Mouse (Mus musculus): Measurements from ENCODE around the gene Magel2. TPM values are rescaled to one million over a fixed set of nuclear protein-coding genes. Genes with fewer than 3 reads are reported as not detected.
A peak's percentile ranks its signal among the peaks of the same experiment; 100 is the strongest.

Magel2 gene
- polyA plus RNA-seq, 1 experiment from 2014 or later: 14.1 TPM

DNA sequence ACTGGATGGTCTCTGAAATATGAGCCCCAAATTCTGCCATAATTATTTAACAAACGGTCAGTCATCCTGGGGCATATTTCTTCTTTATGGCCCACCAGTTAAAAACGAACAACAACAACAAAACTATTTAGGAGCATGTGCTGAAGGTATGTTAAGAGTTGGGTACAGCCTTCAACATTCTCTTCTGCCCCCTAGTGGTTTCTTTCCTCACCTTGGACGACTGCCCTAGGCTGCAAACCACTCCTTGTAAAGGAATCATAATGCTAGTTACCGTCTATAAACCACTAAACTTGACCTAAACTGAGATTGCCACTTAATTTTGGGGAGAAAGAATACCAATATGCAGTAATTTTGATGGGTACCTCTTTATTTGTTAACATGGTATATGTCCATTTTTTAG, 1.2 kb upstream of the Magel2 start:
- H3K4me2 ChIP-seq (ENCODE audit: low read length): no peak overlapping the region
- H3K4me3 ChIP-seq (replicated peaks; ENCODE audit: low read length): no peak overlapping the region
- H3K4me1 ChIP-seq (replicated peaks; ENCODE audit: control insufficient read depth, insufficient read depth, low read length): 0 out of 2 replicates have a peak, but pooled peaks cover 2% of the 10 kb centered on the region
- H3K27ac ChIP-seq (ENCODE audit: low read length): no peak overlapping the region
- no peak for ATAC-seq
- 0 out of 2 replicates have a peak, but pooled peaks cover 2% of the 10 kb centered on the region for H3K9me3 ChIP-seq (ENCODE audit: control insufficient read depth, low read length)
- no peaks in the 10 kb centered on the region for H3K27me3 ChIP-seq (replicated peaks; ENCODE audit: control insufficient read depth, insufficient read depth, low read length)
- 32% methylated on average over 4 of the region's 4 CpGs for WGBS
- no peaks in the 10 kb centered on the region for H3K36me3 ChIP-seq (ENCODE audit: control insufficient read depth, insufficient read depth)
- H3K9ac ChIP-seq (replicated peaks; ENCODE audit: low read depth, low read length): no peak overlapping the region

GRCm38 (mm10) chr7:62377313-62377712, 503 bp downstream of the Magel2 start:
- peak; percentile 58 for ATAC-seq
- 36% methylated on average over 14 of the region's 14 CpGs for WGBS
- H3K4me1 ChIP-seq (replicated peaks; ENCODE audit: control insufficient read depth, insufficient read depth, low read length): 0 out of 2 replicates have a peak, but pooled peaks cover 2% of the 10 kb centered on the region
- no peaks in the 10 kb centered on the region for H3K36me3 ChIP-seq (ENCODE audit: control insufficient read depth, insufficient read depth)
- peak overlapping the region; percentile 67 for H3K27ac ChIP-seq (ENCODE audit: low read length)
- H3K9ac ChIP-seq (replicated peaks; ENCODE audit: low read depth, low read length): peak overlapping the region; percentile 63
- peaks cover 6% of the 10 kb centered on the region; the same call in 1 of the 2 replicates for H3K9me3 ChIP-seq (ENCODE audit: control insufficient read depth, low read length)
- peak overlapping the region; percentile 55 for H3K4me3 ChIP-seq (replicated peaks; ENCODE audit: low read length)
- no peaks in the 10 kb centered on the region for H3K27me3 ChIP-seq (replicated peaks; ENCODE audit: control insufficient read depth, insufficient read depth, low read length)
- peak overlapping the region; percentile 59 for H3K4me2 ChIP-seq (ENCODE audit: low read length)

- H3K4me3 ChIP-seq (replicated peaks; ENCODE audit: low read length): no peak overlapping the region; the same call in 1 of the 2 replicates
- peak overlapping the region; percentile 59; the same call in 1 of the 2 replicates for H3K4me2 ChIP-seq (ENCODE audit: low read length)
- no peaks in the 10 kb centered on the region for H3K27me3 ChIP-seq (replicated peaks; ENCODE audit: control insufficient read depth, insufficient read depth, low read length)
- H3K9ac ChIP-seq (replicated peaks; ENCODE audit: low read depth, low read length): no peak overlapping the region
- WGBS: 88% methylated on average over 9 of the region's 9 CpGs
- H3K4me1 ChIP-seq (replicated peaks; ENCODE audit: control insufficient read depth, insufficient read depth, low read length): 0 out of 2 replicates have a peak, but pooled peaks cover 2% of the 10 kb centered on the region
- peaks cover 6% of the 10 kb centered on the region; the same call in 1 of the 2 replicates for H3K9me3 ChIP-seq (ENCODE audit: control insufficient read depth, low read length)
- ATAC-seq: no peak
- no peak overlapping the region for H3K27ac ChIP-seq (ENCODE audit: low read length)
- H3K36me3 ChIP-seq (ENCODE audit: control insufficient read depth, insufficient read depth): no peaks in the 10 kb centered on the region
These were observed 1.7 kb downstream of the Magel2 start for GRCm38 (mm10) chr7:62378529-62378928.

- no peak overlapping the region for H3K4me3 ChIP-seq (replicated peaks; ENCODE audit: low read length)
- WGBS: 9% methylated on average over 2 of the region's 2 CpGs
- no peak overlapping the region for H3K27ac ChIP-seq (ENCODE audit: low read length)
These were observed 5.6 kb downstream of the Magel2 start for GRCm38 (mm10) chr7:62382391-62382790.

DNA sequence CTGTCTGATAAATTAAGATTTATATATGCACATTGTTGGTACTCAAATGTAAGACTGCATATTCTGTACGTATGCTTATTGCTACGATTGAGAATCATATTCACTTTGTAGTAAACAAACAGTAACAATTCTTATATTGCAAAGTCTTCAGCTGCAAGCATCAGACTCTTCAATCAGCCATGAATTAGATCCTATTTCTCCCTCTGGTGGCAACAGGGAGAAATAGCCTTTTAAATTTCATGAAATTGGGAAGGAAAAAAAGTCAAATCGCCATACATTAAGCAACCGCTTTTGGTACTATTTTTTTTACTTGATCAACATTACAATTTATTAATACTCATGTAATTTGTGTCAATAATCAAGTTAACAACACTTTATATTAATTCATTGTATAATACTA, 11.5 kb downstream of the Magel2 start:
- no peak overlapping the region for H3K9ac ChIP-seq (replicated peaks; ENCODE audit: low read depth, low read length)
- no peaks in the 10 kb centered on the region for H3K36me3 ChIP-seq (ENCODE audit: control insufficient read depth, insufficient read depth)
- no peak overlapping the region for H3K4me3 ChIP-seq (replicated peaks; ENCODE audit: low read length)
- H3K9me3 ChIP-seq (ENCODE audit: control insufficient read depth, low read length): no peaks in the 10 kb centered on the region
- 54% methylated on average over 4 of the region's 4 CpGs for WGBS
- H3K27ac ChIP-seq (ENCODE audit: low read length): no peak overlapping the region
- ATAC-seq: no peak
- no peaks in the 10 kb centered on the region for H3K4me1 ChIP-seq (replicated peaks; ENCODE audit: control insufficient read depth, insufficient read depth, low read length)
- no peaks in the 10 kb centered on the region for H3K27me3 ChIP-seq (replicated peaks; ENCODE audit: control insufficient read depth, insufficient read depth, low read length)
- no peak overlapping the region for H3K4me2 ChIP-seq (ENCODE audit: low read length)

More at GRCm38 (mm10) chr7:62382391-62382790, 5.6 kb downstream of the Magel2 start:
- ATAC-seq: peak; percentile 64; the same call in 1 of the 2 replicates
- Histone ChIP-seq H3K9me3 (ENCODE audit: control insufficient read depth, low read length) (peaks cover 6% of the 10 kb centered on the region; the same call in 1 of the 2 replicates), H3K4me1 (replicated peaks; ENCODE audit: control insufficient read depth, insufficient read depth, low read length) (0 out of 2 replicates have a peak, but pooled peaks cover 2% of the 10 kb centered on the region), H3K9ac (replicated peaks; ENCODE audit: low read depth, low read length) (no peak overlapping the region), H3K27me3 (replicated peaks; ENCODE audit: control insufficient read depth, insufficient read depth, low read length) (no peaks in the 10 kb centered on the region), H3K4me2 (ENCODE audit: low read length) (no peak overlapping the region), H3K36me3 (ENCODE audit: control insufficient read depth, insufficient read depth) (no peaks in the 10 kb centered on the region)

GRCm38 (mm10) chr7:62392202-62392601, 15.4 kb downstream of the Magel2 start:
- no peak overlapping the region for H3K27ac ChIP-seq (ENCODE audit: low read length)
- H3K4me3 ChIP-seq (replicated peaks; ENCODE audit: low read length): no peak overlapping the region
- no peak for ATAC-seq
- no peaks in the 10 kb centered on the region for H3K27me3 ChIP-seq (replicated peaks; ENCODE audit: control insufficient read depth, insufficient read depth, low read length)
- H3K4me2 ChIP-seq (ENCODE audit: low read length): no peak overlapping the region
- no peak overlapping the region for H3K9ac ChIP-seq (replicated peaks; ENCODE audit: low read depth, low read length)
- no peaks in the 10 kb centered on the region for H3K36me3 ChIP-seq (ENCODE audit: control insufficient read depth, insufficient read depth)
- no peaks in the 10 kb centered on the region for H3K9me3 ChIP-seq (ENCODE audit: control insufficient read depth, low read length)
- WGBS: 35% methylated on average over 1 of the region's 1 CpGs
- H3K4me1 ChIP-seq (replicated peaks; ENCODE audit: control insufficient read depth, insufficient read depth, low read length): no peaks in the 10 kb centered on the region

DNA sequence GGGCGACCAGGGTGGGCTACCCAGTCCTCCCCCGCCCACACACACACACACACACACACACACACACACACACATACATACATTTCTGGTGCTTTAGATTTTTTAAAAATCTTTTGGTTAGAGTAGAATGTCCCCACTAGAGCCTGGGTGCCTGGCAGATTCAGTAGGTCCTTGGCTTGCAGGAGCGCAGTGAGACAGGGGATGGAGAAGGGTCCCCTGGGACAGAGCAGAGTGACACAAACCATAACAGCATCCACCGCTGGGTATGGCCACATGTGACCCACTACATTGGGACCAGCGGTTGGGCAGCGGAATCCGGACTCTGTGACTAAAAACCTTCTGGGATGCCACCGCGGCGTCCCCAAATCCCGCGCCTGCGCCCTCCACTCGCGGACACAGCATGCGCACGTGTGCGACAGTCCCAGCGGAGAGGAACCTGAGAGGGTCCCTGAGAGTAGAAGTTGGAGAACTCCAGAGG, 29.8 kb downstream of the Magel2 start:
- H3K4me1 ChIP-seq (replicated peaks; ENCODE audit: control insufficient read depth, insufficient read depth, low read length): no peaks in the 10 kb centered on the region
- peak overlapping the region; percentile 41; the same call in 1 of the 2 replicates for H3K9ac ChIP-seq (replicated peaks; ENCODE audit: low read depth, low read length)
- no peak overlapping the region for H3K27ac ChIP-seq (ENCODE audit: low read length)
- H3K36me3 ChIP-seq (ENCODE audit: control insufficient read depth, insufficient read depth): no peaks in the 10 kb centered on the region
- H3K9me3 ChIP-seq (ENCODE audit: control insufficient read depth, low read length): no peaks in the 10 kb centered on the region
- peak; percentile 64 for ATAC-seq
- 37% methylated on average over 19 of the region's 19 CpGs for whole genome bisulfite sequencing
- no peaks in the 10 kb centered on the region for H3K27me3 ChIP-seq (replicated peaks; ENCODE audit: control insufficient read depth, insufficient read depth, low read length)
- peak overlapping the region; percentile 42 for H3K4me3 ChIP-seq (replicated peaks; ENCODE audit: low read length)
- peak overlapping the region; percentile 56 for H3K4me2 ChIP-seq (ENCODE audit: low read length)

GRCm38 (mm10) chr7:62407803-62408202, 31.0 kb downstream of the Magel2 start:
- Histone ChIP-seq H3K4me2 (ENCODE audit: low read length) (no peak overlapping the region), H3K27me3 (replicated peaks; ENCODE audit: control insufficient read depth, insufficient read depth, low read length) (no peaks in the 10 kb centered on the region), H3K9ac (replicated peaks; ENCODE audit: low read depth, low read length) (no peak overlapping the region), H3K4me3 (replicated peaks; ENCODE audit: low read length) (no peak overlapping the region), H3K4me1 (replicated peaks; ENCODE audit: control insufficient read depth, insufficient read depth, low read length) (no peaks in the 10 kb centered on the region), H3K36me3 (ENCODE audit: control insufficient read depth, insufficient read depth) (no peaks in the 10 kb centered on the region), H3K27ac (ENCODE audit: low read length) (no peak overlapping the region), H3K9me3 (ENCODE audit: control insufficient read depth, low read length) (no peaks in the 10 kb centered on the region)
- 33% methylated on average over 3 of the region's 3 CpGs for WGBS
- ATAC-seq: no peak

- ATAC-seq: no peak
- WGBS: 44% methylated on average over 1 of the region's 1 CpGs
- no peaks in the 10 kb centered on the region for H3K36me3 ChIP-seq (ENCODE audit: control insufficient read depth, insufficient read depth)
- H3K4me2 ChIP-seq (ENCODE audit: low read length): no peak overlapping the region
- H3K4me3 ChIP-seq (replicated peaks; ENCODE audit: low read length): no peak overlapping the region
- peaks cover 3% of the 10 kb centered on the region; the same call in 1 of the 2 replicates for H3K9me3 ChIP-seq (ENCODE audit: control insufficient read depth, low read length)
- H3K9ac ChIP-seq (replicated peaks; ENCODE audit: low read depth, low read length): no peak overlapping the region
- peak overlapping the region; percentile 44; the same call in 1 of the 2 replicates for H3K27ac ChIP-seq (ENCODE audit: low read length)
- no peaks in the 10 kb centered on the region for H3K27me3 ChIP-seq (replicated peaks; ENCODE audit: control insufficient read depth, insufficient read depth, low read length)
- peaks cover 8% of the 10 kb centered on the region; the same call in 1 of the 2 replicates for H3K4me1 ChIP-seq (replicated peaks; ENCODE audit: control insufficient read depth, insufficient read depth, low read length)
These were observed 38.4 kb downstream of the Magel2 start for GRCm38 (mm10) chr7:62415222-62415621.
